Mouse (Mus musculus) heart, adult 8-10 months (tissue): ENCODE results near the gene Vps11. TPM values are rescaled to one million over a fixed set of nuclear protein-coding genes. Genes with fewer than 3 reads are reported as not detected.
"Not testable (repeated sequence)": the region's sequence is repeated elsewhere in the genome, so short reads cannot be mapped to it uniquely, and the experiment has no call there.

ENCODE experiments used
- DNase-seq: peaks from one replicate; pipeline ENCODE4 v3.0.0; 2022; ENCODE audit warnings: low spot score
- microRNA-seq: library from miRNA; unstranded; fragments of <30 nt; microRNA quantifications from one replicate; pipeline ENCODE4 v1.2.0, GENCODE M21; 2022
- total RNA-seq, 4 experiments: library from RNA; stranded (reverse); gene quantifications; 2 replicates each; pipeline ENCODE4 v1.2.4; 2022

Vps11 gene
- total RNA-seq, 4 experiments from 2014 or later: 15.3 to 20.2 (median 16.5) TPM

DNA sequence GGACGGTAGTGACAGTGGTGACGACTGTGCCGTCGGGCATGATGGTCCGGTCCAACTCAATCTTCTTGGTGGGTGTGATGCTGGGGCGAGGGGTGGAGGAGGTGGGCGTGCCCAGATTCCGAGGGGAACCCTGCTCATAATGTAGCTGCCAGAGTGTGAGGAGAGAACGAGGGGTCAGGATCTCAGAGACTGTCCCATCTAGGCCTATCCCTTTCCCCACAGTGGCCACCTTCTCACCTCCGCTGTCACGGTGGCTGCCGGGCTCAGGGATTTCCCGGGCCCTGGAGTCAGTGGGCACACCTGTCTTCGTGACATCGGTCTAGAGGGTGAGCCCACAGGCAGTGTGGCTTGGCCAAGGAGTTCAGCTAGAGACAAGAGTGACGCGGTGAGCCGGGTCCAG lies 46.6 kb downstream of the Vps11 start:
- DNase-seq: no peak

DNA sequence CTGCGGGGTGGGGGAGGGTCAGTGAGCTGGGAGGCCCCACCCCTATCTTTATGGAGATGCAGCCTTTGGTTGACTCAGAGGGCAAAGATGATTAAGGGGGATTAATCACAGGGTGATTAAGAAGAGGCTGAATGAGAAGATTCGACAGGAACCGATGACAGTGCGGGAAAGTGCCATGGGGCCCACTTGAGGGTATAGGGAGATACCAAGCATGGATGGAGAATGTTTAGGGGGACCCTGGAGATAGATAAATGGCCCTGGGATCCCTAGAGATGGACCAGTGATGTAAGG lies 47.3 kb downstream of the Vps11 start:
- no peak for DNase-seq

DNA sequence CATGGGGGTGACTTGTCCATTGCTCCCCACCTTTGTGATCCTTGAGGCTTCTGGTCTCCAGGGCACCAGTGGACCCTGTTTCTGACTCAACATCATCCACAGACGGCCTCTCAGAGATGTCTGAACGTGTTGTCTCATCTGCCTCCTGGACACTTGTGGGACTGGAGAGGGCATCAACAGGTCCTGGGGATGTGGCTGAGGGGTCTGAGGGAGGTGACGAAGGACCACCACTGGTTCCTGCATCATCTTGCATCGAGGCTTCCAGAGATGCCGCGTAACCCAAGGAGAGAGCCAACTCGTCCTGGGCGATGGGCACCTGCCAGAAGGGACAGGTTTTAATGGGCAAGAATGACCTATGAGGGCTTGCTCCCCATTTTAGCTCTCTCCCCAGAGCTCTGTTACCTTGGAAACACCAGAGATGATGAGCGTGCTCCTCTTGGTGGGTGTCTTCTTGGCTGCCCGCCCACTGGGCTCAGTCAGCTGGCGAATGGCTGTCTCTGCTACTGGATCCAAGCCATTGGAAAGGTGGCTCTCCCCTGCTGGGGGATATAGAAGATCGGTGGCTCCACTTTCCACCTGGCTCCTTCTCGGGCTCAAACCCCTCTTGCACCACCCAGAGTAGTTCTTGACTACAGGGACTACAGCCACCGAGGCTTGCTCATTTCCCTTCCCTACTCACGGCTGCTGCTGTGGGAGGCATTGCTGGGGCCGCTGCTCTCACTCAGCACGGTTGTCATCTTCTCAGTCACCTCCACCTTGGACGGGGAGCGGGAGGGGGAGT lies 47.8 kb downstream of the Vps11 start:
- DNase-seq: no peak

DNA sequence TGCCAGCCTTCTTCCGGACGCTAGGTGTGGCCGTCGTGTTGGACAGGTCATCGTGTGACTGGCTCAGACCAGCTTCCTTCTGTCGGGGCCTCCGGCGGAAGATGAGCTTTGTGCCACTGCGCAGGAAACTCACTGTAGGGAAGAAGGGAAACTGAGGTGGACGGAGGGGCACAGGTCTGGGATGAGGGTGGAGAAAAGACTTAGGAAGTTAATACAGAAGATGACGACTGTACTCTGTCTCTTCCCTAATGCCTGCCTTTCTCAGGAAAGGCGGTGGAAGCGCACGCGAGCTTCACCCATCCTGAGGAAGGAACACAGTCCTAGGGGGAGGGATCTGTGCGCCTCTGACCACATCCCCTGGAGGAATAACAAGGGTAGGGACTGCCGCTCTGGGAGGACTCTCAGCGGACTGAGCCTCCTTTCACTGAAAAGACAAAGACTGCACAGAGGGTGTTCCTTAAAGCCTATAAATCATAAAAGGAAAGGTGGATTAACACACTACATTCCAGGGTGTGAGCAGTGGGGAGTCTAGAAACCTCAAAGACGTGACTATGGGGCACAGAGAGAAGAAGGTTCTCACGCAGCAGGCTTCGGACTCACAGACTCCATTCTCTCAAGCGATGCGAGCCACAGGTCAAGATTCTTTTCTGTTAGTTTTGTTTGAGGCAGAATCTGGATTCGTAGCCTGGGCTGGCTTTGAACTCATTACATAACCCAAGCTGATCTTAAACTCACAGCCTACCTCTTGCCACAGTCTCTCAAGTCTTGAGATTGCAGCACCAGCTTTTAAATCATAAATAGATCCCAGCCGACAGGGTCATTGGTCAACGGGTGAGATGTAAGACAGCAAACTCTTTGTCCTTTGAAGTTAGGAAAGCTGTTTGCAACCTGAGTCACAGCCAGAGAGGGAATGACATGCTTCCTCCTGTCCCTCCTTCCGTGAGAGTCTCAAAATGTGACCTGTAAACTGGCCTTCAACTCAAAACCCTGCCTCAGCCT lies 50.0 kb downstream of the Vps11 start:
- peak; percentile 70 for DNase-seq

DNA sequence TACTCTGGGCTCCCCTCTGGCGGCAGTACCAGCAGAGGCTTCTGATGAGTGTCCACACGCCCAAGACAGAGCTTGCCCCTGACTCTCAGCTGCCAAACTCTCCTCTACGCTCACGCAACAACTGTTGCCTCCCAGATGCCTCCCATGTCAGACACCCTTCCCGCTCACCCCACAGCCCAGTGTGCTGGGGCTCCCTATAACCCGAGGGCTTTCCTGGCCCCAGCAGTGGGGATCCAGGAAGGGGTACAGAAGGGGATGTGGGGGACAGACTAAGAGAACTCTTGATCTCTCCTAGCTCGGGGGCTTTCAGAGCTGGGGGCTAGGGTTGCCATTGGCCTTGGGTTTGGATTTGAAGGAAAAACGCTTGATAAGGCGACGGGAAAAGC lies 50.7 kb downstream of the Vps11 start:
- no peak for DNase-seq

DNA sequence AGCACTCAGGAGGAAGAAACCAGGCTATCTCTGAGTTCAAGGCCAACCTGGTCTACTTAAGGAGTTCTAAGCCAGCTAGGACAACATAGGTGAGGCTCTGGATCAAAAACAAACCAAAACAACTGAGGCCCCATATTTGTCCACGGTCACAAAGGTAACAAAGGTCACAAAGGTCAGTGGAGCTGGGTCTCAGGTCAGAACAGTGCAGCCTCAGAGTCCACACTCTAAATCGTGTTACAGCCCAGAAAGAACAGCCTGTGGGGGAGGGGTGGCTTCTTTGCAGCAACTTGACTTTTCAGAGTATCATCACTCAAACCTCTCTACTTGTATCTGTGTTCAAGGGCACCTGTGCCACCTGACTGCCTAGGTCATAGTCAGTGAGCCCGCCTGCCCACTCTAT lies 51.7 kb downstream of the Vps11 start:
- DNase-seq: no peak

DNA sequence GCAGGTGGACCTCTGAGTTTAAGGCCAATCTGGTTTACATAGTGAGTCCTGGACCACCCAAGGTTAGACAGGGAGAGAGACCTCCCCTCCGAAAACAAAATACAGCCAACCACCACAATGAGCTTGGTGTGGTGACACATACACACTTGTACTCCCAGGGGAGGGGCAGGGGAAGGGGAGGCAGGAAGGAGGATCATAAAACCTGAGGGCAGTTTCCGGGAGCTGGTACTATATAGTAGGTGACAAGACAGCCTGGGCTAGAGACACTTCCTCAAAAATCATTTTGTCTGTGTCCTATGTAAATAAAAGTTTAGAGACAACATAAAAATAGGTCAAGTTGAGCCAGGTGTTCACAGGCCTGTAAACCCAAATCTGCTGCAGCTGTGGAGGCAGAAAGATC lies 54.2 kb downstream of the Vps11 start:
- no peak for DNase-seq

DNA sequence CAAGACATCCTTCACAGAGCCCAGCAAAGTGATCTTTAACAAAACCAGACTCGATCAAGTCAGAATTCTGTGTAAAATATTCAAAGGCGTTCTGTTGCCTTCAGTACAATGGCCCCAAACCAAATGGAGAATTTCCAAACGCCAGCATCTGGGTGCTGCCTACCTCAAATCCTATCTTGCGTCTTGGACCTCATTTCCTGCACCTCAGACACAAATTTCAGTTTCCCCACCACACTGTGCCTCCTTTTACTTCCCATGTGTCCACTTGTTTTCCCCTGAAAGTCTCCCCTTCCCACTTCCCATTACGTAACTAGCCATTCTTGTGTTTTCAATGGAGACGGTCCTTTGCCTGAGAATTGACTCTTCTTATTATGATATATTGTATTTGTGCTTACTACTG lies 54.9 kb downstream of the Vps11 start:
- no peak for DNase-seq

DNA sequence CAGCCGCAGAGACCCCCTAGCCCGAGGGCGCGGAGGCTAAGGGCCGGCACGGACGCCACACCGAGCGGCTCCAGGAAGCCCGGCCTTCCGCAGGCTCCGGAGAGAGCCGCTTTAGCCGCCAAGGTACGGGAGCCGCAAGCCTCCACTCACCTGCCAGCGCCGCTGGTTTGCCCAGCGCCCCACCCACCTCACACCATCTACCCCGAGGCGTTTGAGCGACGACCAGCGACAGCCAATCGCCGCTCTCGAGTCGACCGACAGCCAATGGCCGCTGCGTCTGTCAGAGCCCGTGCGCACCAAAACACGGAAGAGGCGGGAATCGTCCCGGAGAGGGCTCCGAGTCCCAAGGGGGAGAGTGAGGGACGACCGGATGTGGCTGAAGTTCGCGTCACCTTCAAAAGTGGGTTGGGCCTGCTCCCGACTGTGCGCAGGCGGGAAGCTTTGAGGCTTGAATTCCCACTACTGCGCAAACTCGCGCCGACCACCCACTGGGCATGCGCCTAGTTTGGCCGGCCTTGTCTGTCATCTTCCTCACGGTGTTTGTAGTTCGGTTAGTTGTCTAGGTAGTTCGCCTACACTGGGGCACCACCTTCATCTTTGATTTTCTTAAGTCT lies 55.9 kb downstream of the Vps11 start, which contains the start of gene Hinfp:
TSS of gene Hinfp (minus strand) at position 206 of the 614 bp plus-strand sequence.
- DNase-seq: peak; percentile 99

DNA sequence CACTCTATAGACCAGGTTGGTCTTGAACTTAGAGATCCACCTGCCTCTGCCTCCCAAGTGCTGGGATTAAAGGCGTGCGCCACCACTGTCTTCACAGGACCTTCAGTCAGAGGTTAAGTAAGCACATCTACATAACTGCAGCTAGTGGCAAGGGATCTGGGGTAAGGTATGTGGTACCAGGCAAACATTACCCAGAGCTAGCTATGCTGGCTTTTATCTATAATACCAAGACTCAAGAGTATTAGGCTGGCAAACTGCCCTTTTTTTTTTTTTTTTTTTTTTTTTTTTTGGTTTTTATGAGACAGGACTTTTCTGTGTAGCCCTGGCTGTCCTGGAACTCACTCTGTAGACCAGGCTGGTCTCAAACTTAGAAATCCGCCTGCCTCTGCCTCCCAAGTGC lies 61.5 kb downstream of the Vps11 start:
- not testable (repeated sequence) for DNase-seq

Small RNA genes within 50 kb of the gene (microRNA-seq; reads per million reads assigned to microRNA genes)
- gene Gm44335 (not detected), gene Mir7085 (0.84 reads per million)

Other genes with a start within 250 kb of the Vps11 start
- under 1 TPM; 0.11 to 0.47 (median 0.30) TPM for gene Gm49380, start 248.2 kb downstream of the Vps11 start, total RNA-seq
- 1 to 10 TPM; 5.2 to 7.0 (median 6.4) TPM for gene Rnf26, start 248.2 kb downstream of the Vps11 start, total RNA-seq
- gene Mcam, start 227.2 kb downstream of the Vps11 start, total RNA-seq: 10 to 100 TPM; 20.5 to 35.2 (median 28.1) TPM
- 10 to 100 TPM; 14.8 to 18.9 (median 17.4) TPM for gene Cbl, start 127.6 kb downstream of the Vps11 start, total RNA-seq
- not detected for gene Ccdc153, start 121.0 kb downstream of the Vps11 start, total RNA-seq
- gene Pdzd3, start 110.2 kb downstream of the Vps11 start, total RNA-seq: 1 to 10 TPM; 3.6 to 7.1 (median 6.0) TPM
- gene Nlrx1, start 93.1 kb downstream of the Vps11 start, total RNA-seq: 10 to 100 TPM; 20.3 to 25.8 (median 24.9) TPM
- gene Abcg4, start 73.1 kb downstream of the Vps11 start, total RNA-seq: 1 to 10 TPM in 1 of 4 experiments, under 1 TPM in 3; 0.30 to 1.5 (median 0.52) TPM
- 1 to 10 TPM; 4.5 to 7.2 (median 6.3) TPM for gene Hinfp, start 56.0 kb downstream of the Vps11 start, total RNA-seq
- gene C2cd2l, start 41.4 kb downstream of the Vps11 start, total RNA-seq: 10 to 100 TPM; 12.7 to 19.2 (median 14.1) TPM
- gene Dpagt1, start 35.7 kb downstream of the Vps11 start, total RNA-seq: 10 to 100 TPM; 19.4 to 23.5 (median 20.5) TPM
- gene H2afx, start 27.0 kb downstream of the Vps11 start, total RNA-seq: 10 to 100 TPM; 10.5 to 12.3 (median 11.4) TPM
- gene Hmbs, start 17.4 kb downstream of the Vps11 start, total RNA-seq: 10 to 100 TPM; 42.1 to 48.8 (median 45.4) TPM
- 10 to 100 TPM; 50.4 to 82.6 (median 67.0) TPM for gene Hyou1, start 17.8 kb upstream of the Vps11 start, total RNA-seq
- 10 to 100 TPM; 22.5 to 24.5 (median 22.9) TPM for gene Slc37a4, start 35.2 kb upstream of the Vps11 start, total RNA-seq
- gene Rps25, start 45.5 kb upstream of the Vps11 start, total RNA-seq: 100 to 1,000 TPM; 784 to 974 (median 849) TPM
- gene Trappc4, start 45.9 kb upstream of the Vps11 start, total RNA-seq: 10 to 100 TPM; 38.3 to 42.9 (median 41.2) TPM
- 1 to 10 TPM; 4.9 to 8.0 (median 5.5) TPM for gene Ccdc84, start 56.9 kb upstream of the Vps11 start, total RNA-seq
- not detected for gene Foxr1, start 79.5 kb upstream of the Vps11 start, total RNA-seq
- gene Upk2, start 93.3 kb upstream of the Vps11 start, total RNA-seq: under 1 TPM in 2 of 4 experiments, not detected in 2; 0.26 to 0.28 TPM
- 10 to 100 TPM; 51.6 to 56.9 (median 53.9) TPM for gene Bcl9l, start 121.2 kb upstream of the Vps11 start, total RNA-seq
- under 1 TPM in 3 of 4 experiments, not detected in 1; 0.11 to 0.72 (median 0.14) TPM for gene Cxcr5, start 200.2 kb upstream of the Vps11 start, total RNA-seq
- gene Ddx6, start 243.2 kb upstream of the Vps11 start, total RNA-seq: 10 to 100 TPM; 78.5 to 93.2 (median 88.8) TPM